Mouse (Mus musculus) CD4-positive, CD25-positive, alpha-beta regulatory T cell, adult 4 months (primary cell): ENCODE data around the gene Zcchc17. TPM values are rescaled to one million over a fixed set of nuclear protein-coding genes. Genes with fewer than 3 reads are reported as not detected.

Experiments
- ATAC-seq: one replicate; pipeline ENCODE4 v1.8.0; 2017
- polyA plus RNA-seq, 2 experiments: library from polyadenylated mRNA; unstranded; fragments of 100-300 nt; shearing (Covaris generic); gene quantifications; one replicate each; pipeline ENCODE4 v1.2.1; 2017

Zcchc17 gene
- polyA plus RNA-seq, 2 experiments from 2014 or later = 63.4 to 82.4 TPM

GRCm38 (mm10) chr4:130282856-130283255, 76.9 kb downstream of the Zcchc17 start:
- ATAC-seq = no peak

DNA sequence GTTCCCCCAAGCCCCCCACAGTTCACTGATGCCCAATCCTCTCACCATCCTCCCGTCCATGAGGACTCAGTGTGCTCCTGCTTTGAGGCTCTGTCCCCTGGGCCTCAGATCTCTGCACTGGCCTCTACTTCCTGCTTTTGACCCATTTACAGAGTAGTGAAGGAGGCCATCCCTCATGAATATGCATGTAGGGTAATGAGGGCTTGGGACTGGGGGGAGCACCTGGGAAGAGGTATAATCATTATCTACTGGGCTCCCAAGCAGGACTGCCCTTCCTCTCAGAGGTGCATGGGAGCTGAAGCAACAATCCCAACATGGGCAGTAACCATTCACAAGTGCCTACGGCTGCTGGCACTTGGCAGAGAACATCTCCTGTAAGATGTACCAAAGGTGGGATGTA, 80.6 kb downstream of the Zcchc17 start, which contains the start of gene Serinc2:
Gene Serinc2 (minus strand): TSS at position 101 of the 400 bp plus-strand sequence.
- ATAC-seq = no peak

- ATAC-seq = no peak
These were observed 83.1 kb downstream of the Zcchc17 start for GRCm38 (mm10) chr4:130276573-130277176.

- no peak for ATAC-seq
These were observed 84.0 kb downstream of the Zcchc17 start for GRCm38 (mm10) chr4:130275823-130276105.

- no peak for ATAC-seq
These were observed 84.5 kb downstream of the Zcchc17 start for GRCm38 (mm10) chr4:130275016-130275822.

DNA sequence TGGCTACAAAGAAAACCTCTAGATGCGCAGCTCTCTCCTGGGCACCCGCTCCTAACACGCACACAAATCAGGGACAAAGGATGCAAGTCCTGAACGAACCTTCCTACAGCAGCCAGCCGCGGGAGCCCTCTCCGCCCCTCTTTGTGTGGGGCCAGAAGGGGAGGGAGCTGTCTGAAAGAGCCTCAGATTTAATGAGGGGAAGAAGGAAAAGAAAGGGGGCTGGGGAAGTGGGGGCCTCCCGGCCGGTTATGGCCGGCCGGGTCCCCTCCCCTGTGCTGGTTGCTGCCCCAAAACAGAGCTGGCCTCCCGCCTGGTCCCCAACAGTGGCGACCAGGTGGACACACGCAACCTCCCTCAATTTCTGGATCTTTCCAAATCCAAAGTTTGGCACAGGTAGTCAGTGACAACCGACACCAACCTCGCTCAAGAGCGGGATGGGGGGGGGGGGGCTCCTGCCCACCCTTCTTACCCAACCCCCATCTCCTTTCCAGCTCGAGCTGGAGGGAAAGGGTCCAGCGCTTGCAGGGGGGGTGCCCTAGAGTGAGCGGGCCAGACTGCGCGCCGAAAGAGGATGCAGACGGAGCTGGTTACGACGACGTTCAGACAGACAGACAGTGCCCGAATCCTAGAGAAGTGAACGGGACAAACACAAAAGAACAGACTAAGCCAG, 85.3 kb downstream of the Zcchc17 start:
- ATAC-seq = no peak

GRCm38 (mm10) chr4:130273698-130274345, 85.9 kb downstream of the Zcchc17 start:
- ATAC-seq = no peak

DNA sequence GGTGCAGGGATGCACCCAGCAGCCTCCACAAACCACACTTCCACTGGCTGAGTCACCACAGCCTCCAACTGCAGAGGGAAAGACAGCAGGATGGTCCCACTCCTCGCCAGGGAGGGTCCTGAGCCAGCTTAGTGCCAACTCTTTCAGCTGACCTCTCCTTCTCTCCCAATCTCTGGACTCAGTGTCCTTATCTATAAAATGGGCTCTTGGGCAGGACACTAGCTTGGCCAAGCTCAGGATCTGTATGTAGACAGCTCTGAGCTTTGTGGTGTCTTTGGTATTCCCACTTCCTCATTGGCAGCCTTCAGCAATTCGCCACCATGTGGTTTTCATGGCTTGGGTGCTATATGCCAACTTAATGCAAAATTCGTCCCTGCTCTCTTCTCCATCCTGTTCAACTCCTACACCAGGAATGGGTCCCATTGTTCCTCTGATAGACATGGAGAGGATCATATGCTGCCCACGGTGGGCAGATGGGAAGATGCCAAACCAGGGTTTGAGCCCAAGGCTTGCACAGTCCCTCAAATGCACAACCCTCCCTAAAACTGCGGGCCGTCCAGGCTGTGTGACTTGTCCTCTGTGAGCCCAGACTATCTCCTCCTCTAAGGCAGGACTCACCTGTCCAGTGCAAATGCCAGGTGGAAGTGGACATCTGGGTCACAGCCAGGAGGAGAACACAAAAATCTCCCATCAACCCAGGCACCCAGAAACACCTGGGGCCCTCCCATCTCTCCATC, 89.0 kb downstream of the Zcchc17 start:
- ATAC-seq = no peak

DNA sequence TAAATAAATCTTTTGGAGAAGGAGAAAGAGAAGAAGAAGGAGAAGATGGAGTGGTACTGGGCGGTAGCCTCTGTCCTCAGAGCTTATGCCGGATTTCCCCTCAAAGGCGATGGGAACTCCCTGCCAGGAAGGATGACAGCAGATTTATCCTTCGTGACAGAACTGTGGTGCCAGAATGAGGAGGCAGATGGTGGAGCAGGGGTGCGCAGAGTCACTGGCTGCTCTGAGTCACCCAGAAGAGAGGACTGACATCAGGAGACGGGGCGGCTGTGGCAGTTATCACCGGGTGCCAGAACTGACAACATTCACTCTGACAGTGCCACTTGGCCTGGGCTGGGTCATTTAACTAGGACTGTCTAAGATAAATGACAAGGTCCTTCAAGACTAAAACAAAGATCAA, 89.7 kb downstream of the Zcchc17 start:
- ATAC-seq = no peak

GRCm38 (mm10) chr4:130268736-130269135, 91.0 kb downstream of the Zcchc17 start:
- no peak for ATAC-seq

DNA sequence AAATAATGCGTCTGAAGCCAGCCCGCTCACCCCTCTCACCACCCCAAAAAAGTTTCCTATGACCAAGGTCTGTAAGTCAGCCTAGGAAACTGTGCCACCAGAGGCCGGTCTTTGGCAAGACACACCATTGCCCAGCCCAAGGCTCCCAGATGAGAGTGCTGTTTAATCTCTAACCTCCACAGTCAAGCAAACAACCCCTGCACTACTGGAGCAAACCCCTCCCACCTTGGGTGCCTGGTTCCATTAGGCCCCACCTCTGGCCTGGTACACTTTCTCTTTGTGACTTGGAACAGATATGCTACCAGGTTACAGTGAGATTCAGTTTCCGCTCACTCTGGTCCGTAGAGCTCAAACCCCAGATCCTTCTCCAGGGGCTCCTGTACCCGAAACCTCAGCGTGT, 92.7 kb downstream of the Zcchc17 start:
- no peak for ATAC-seq

GRCm38 (mm10) chr4:130266601-130267000, 93.1 kb downstream of the Zcchc17 start:
- ATAC-seq = no peak

Other genes starting within 250 kb of the Zcchc17 start
- not detected for gene Hcrtr1, start 220.6 kb downstream of the Zcchc17 start, polyA plus RNA-seq
- gene Tinagl1, start 184.8 kb downstream of the Zcchc17 start, polyA plus RNA-seq = not detected
- gene Gm853, start 137.5 kb downstream of the Zcchc17 start, polyA plus RNA-seq = not detected
- gene Serinc2, start 80.7 kb downstream of the Zcchc17 start, polyA plus RNA-seq = 1 to 10 TPM in 1 of 2 experiments, under 1 TPM in 1; 0.34 to 1.2 TPM
- gene Fabp3, start 51.3 kb downstream of the Zcchc17 start, polyA plus RNA-seq = not detected
- gene Gm10570, start 51.3 kb downstream of the Zcchc17 start, polyA plus RNA-seq = not detected
- gene Snrnp40, start 189 bp upstream of the Zcchc17 start, polyA plus RNA-seq = 10 to 100 TPM; 62.7 to 63.8 TPM
- not detected for gene Nkain1, start 214.2 kb upstream of the Zcchc17 start, polyA plus RNA-seq